Mouse (Mus musculus) embryonic facial prominence, embryonic 14.5 days (tissue): Measurements from ENCODE around the gene Lilr4b. TPM values are rescaled to one million over a fixed set of nuclear protein-coding genes. Genes with fewer than 3 reads are reported as not detected.
"Not testable (repeated sequence)": the region's sequence is repeated elsewhere in the genome, so short reads cannot be mapped to it uniquely, and the experiment has no call there.

ENCODE experiments used
- ATAC-seq: fragments of 200-750 bp; cut with Nextera tagmentation; 2 replicates; pipeline ENCODE4 v1.8.0; 2017; ENCODE audit warnings: low read depth, moderate number of reproducible peaks, moderate TSS enrichment
- DNase-seq: peaks from one replicate; pipeline ENCODE4 v3.0.0-alpha.2; 2015; ENCODE audit warnings: low spot score
- H3K27ac ChIP-seq: fragments of 300-500 bp; sonication (generic); replicated peaks from 2 replicates; pipeline ENCODE4 v1.5.1; 2014; ENCODE audit warnings: low read depth, mild to moderate bottlenecking, low read length, moderate library complexity
- H3K27me3 ChIP-seq: fragments of 300-500 bp; sonication (generic); replicated peaks from 2 replicates; pipeline ENCODE4 v1.6.1; 2014; ENCODE audit warnings: low read length; ENCODE audit not compliant: control insufficient read depth, insufficient read depth
- H3K36me3 ChIP-seq: fragments of 300-500 bp; sonication (generic); 2 replicates; pipeline ENCODE4 v1.6.1; 2014; ENCODE audit warnings: low read length, mixed read lengths; ENCODE audit not compliant: control insufficient read depth, insufficient read depth
- H3K4me1 ChIP-seq: fragments of 300-500 bp; sonication (generic); 2 replicates; pipeline ENCODE4 v1.6.1; 2014; ENCODE audit warnings: antibody characterized with exemption, low read length; ENCODE audit not compliant: control insufficient read depth, insufficient read depth
- H3K4me2 ChIP-seq: fragments of 300-500 bp; sonication (generic); 2 replicates; pipeline ENCODE4 v1.6.1; 2014; ENCODE audit warnings: low read depth, mild to moderate bottlenecking, low read length, moderate library complexity, mixed read lengths
- H3K4me3 ChIP-seq: fragments of 300-500 bp; sonication (generic); 2 replicates; pipeline ENCODE4 v1.5.1; 2014; ENCODE audit warnings: low read depth, mild to moderate bottlenecking, low read length
- H3K9ac ChIP-seq: fragments of 300-500 bp; sonication (generic); 2 replicates; pipeline ENCODE4 v1.6.1; 2014; ENCODE audit warnings: low read depth, mild to moderate bottlenecking, low read length, moderate library complexity, mixed read lengths
- H3K9me3 ChIP-seq: fragments of 300-500 bp; sonication (generic); 2 replicates; pipeline ENCODE4 v1.6.1; 2016; ENCODE audit warnings: low read length; ENCODE audit not compliant: control insufficient read depth
- WGBS: fragments of 180-500 bp; shearing (Covaris S2); extraction: QIAGEN DNeasy Blood & Tissue Kit; methylation state at CpG from one replicate; pipeline ENCODE4 v1.1.7; 2014; 5-methylcytosine and 5-hydroxymethylcytosine counted together
- polyA plus RNA-seq: library from polyadenylated mRNA; unstranded; fragments of >200 nt; fragmentation: Nextera tagmentation; extraction: Ambion mirVana; gene quantifications from 2 replicates; pipeline ENCODE4 v1.2.1, GENCODE M21; 2014

Lilr4b gene
- polyA plus RNA-seq, result 1.5 and 1.9 TPM in 2 replicates

GRCm38 (mm10) chr10:51480397-51480796 is at the start of gene Lilr4b, which contains the start of gene Gm49339:
Lilr4b (plus strand) TSS chr10:51480632.
Gm49339 (plus strand) TSS chr10:51480612.
- not testable (repeated sequence) for H3K27me3 ChIP-seq, H3K4me1 ChIP-seq, H3K4me3 ChIP-seq, H3K9me3 ChIP-seq, DNase-seq, H3K9ac ChIP-seq, H3K27ac ChIP-seq, ATAC-seq, H3K36me3 ChIP-seq, H3K4me2 ChIP-seq
- WGBS, result 78% methylated on average over 1 of the region's 3 CpGs

- no peak for DNase-seq
- H3K4me1 ChIP-seq, result no peaks in the 10 kb centered on the region
- no peak overlapping the region for H3K27ac ChIP-seq
- no peak overlapping the region for H3K4me2 ChIP-seq
- no peaks in the 10 kb centered on the region for H3K9me3 ChIP-seq
- no peaks in the 10 kb centered on the region for H3K36me3 ChIP-seq
- ATAC-seq, result no peak
- H3K4me3 ChIP-seq, result no peak overlapping the region
- no peaks in the 10 kb centered on the region for H3K27me3 ChIP-seq
- no peak overlapping the region for H3K9ac ChIP-seq
Observed at GRCm38 (mm10) chr10:51432940-51433339, 47.5 kb upstream of the Lilr4b start.

- Histone ChIP-seq H3K27me3 (no peaks in the 10 kb centered on the region), H3K4me3 (no peak overlapping the region), H3K4me2 (no peak overlapping the region), H3K36me3 (no peaks in the 10 kb centered on the region), H3K4me1 (no peaks in the 10 kb centered on the region), H3K9me3 (no peaks in the 10 kb centered on the region), H3K27ac (no peak overlapping the region), H3K9ac (no peak overlapping the region)
- WGBS, result 76% methylated on average over 3 of the region's 3 CpGs
- DNase-seq, result no peak
- ATAC-seq, result no peak
Observed at GRCm38 (mm10) chr10:51435684-51436083, 44.7 kb upstream of the Lilr4b start.

- 67% methylated on average over 4 of the region's 4 CpGs for WGBS
- no peak overlapping the region for H3K9ac ChIP-seq
- H3K4me1 ChIP-seq, result no peaks in the 10 kb centered on the region
- no peaks in the 10 kb centered on the region for H3K27me3 ChIP-seq
- H3K9me3 ChIP-seq, result no peaks in the 10 kb centered on the region
- H3K4me3 ChIP-seq, result no peak overlapping the region
- H3K36me3 ChIP-seq, result no peaks in the 10 kb centered on the region
- ATAC-seq (no peak), DNase-seq (no peak)
- H3K4me2 ChIP-seq, result no peak overlapping the region
- H3K27ac ChIP-seq, result no peak overlapping the region
Observed at GRCm38 (mm10) chr10:51451610-51452009, 28.8 kb upstream of the Lilr4b start.

GRCm38 (mm10) chr10:51453616-51454298 is 26.7 kb upstream of the Lilr4b start:
- no peak for ATAC-seq
- DNase-seq, result no peak
- WGBS, result 67% methylated on average over 1 of the region's 1 CpGs
- no peaks in the 10 kb centered on the region for H3K36me3 ChIP-seq
- no peaks in the 10 kb centered on the region for H3K9me3 ChIP-seq
- no peak overlapping the region for H3K27ac ChIP-seq
- no peak overlapping the region for H3K4me3 ChIP-seq
- no peaks in the 10 kb centered on the region for H3K27me3 ChIP-seq
- H3K4me2 ChIP-seq, result no peak overlapping the region
- no peak overlapping the region for H3K9ac ChIP-seq
- no peaks in the 10 kb centered on the region for H3K4me1 ChIP-seq

GRCm38 (mm10) chr10:51454365-51454764 is 26.1 kb upstream of the Lilr4b start:
- no peak overlapping the region for H3K27ac ChIP-seq
- DNase-seq, result no peak
- 65% methylated on average over 1 of the region's 1 CpGs for WGBS

GRCm38 (mm10) chr10:51455762-51456161 is 24.7 kb upstream of the Lilr4b start:
- Histone ChIP-seq H3K36me3 (no peaks in the 10 kb centered on the region), H3K27ac (no peak overlapping the region), H3K4me2 (no peak overlapping the region), H3K9me3 (no peaks in the 10 kb centered on the region), H3K27me3 (no peaks in the 10 kb centered on the region), H3K9ac (no peak overlapping the region), H3K4me1 (no peaks in the 10 kb centered on the region), H3K4me3 (no peak overlapping the region)
- 65% methylated on average over 1 of the region's 1 CpGs for WGBS
- DNase-seq (no peak), ATAC-seq (no peak)

More at GRCm38 (mm10) chr10:51454365-51454764, 26.1 kb upstream of the Lilr4b start:
- no peak overlapping the region for H3K9ac ChIP-seq
- no peaks in the 10 kb centered on the region for H3K4me1 ChIP-seq
- H3K27me3 ChIP-seq, result no peaks in the 10 kb centered on the region
- ATAC-seq, result no peak
- H3K4me2 ChIP-seq, result no peak overlapping the region
- H3K36me3 ChIP-seq, result no peaks in the 10 kb centered on the region
- no peak overlapping the region for H3K4me3 ChIP-seq
- H3K9me3 ChIP-seq, result no peaks in the 10 kb centered on the region

GRCm38 (mm10) chr10:51456369-51456768 is 24.1 kb upstream of the Lilr4b start:
- Histone ChIP-seq H3K27ac (no peak overlapping the region), H3K4me3 (no peak overlapping the region), H3K27me3 (no peaks in the 10 kb centered on the region), H3K9me3 (no peaks in the 10 kb centered on the region), H3K9ac (no peak overlapping the region), H3K4me2 (no peak overlapping the region), H3K4me1 (no peaks in the 10 kb centered on the region), H3K36me3 (no peaks in the 10 kb centered on the region)
- 71% methylated on average over 4 of the region's 4 CpGs for WGBS
- ATAC-seq (no peak), DNase-seq (no peak)

- not testable (repeated sequence) for ATAC-seq, DNase-seq, H3K4me3 ChIP-seq, H3K9ac ChIP-seq, H3K9me3 ChIP-seq, H3K36me3 ChIP-seq, H3K27ac ChIP-seq, H3K27me3 ChIP-seq, H3K4me1 ChIP-seq, H3K4me2 ChIP-seq
- WGBS, result 38% methylated on average over 4 of the region's 4 CpGs
Observed at GRCm38 (mm10) chr10:51463800-51464199, 16.6 kb upstream of the Lilr4b start.
